Mouse (Mus musculus) kidney, postnatal 36 days (tissue): Measurements from ENCODE around the gene Usp24.
"Not testable (repeated sequence)": the region's sequence is repeated elsewhere in the genome, so short reads cannot be mapped to it uniquely, and the experiment has no call there.

ENCODE experiments used
- DNase-seq, 2 experiments: peaks; one replicate each; pipeline ENCODE4 v3.0.0; 2021 to 2022; ENCODE audit warnings: mixed read lengths in 2 of 2

The Usp24 gene

GRCm38 (mm10) chr4:106322846-106323245, 6.8 kb downstream of the Usp24 start:
- DNase-seq: no peak

GRCm38 (mm10) chr4:106323318-106323717, 7.3 kb downstream of the Usp24 start:
- DNase-seq: no peak

GRCm38 (mm10) chr4:106327436-106327835, 11.4 kb downstream of the Usp24 start:
- DNase-seq: no peak

GRCm38 (mm10) chr4:106328704-106329103, 12.7 kb downstream of the Usp24 start:
- no peak for DNase-seq

- DNase-seq: not testable (repeated sequence)
These were observed 13.2 kb downstream of the Usp24 start for GRCm38 (mm10) chr4:106329171-106329570.

- DNase-seq: peak in 1 of 2 experiments; percentile 84
These were observed 14.4 kb downstream of the Usp24 start for GRCm38 (mm10) chr4:106330371-106330819.

- DNase-seq: no peak
These were observed 17.1 kb downstream of the Usp24 start for GRCm38 (mm10) chr4:106333071-106333470.

- no peak for DNase-seq
These were observed 17.6 kb downstream of the Usp24 start for GRCm38 (mm10) chr4:106333584-106333983.

GRCm38 (mm10) chr4:106335858-106336257, 19.8 kb downstream of the Usp24 start:
- DNase-seq: no peak

- no peak for DNase-seq
These were observed 31.7 kb downstream of the Usp24 start for GRCm38 (mm10) chr4:106347664-106348063.

GRCm38 (mm10) chr4:106355025-106355424, 39.0 kb downstream of the Usp24 start:
- DNase-seq: not testable (repeated sequence)

GRCm38 (mm10) chr4:106370013-106370412, 54.0 kb downstream of the Usp24 start:
- DNase-seq: no peak

- peak; percentile 80 to 93 for DNase-seq
These were observed 59.8 kb downstream of the Usp24 start for GRCm38 (mm10) chr4:106375857-106376256.

GRCm38 (mm10) chr4:106378839-106379572, 63.0 kb downstream of the Usp24 start:
- DNase-seq: no peak

- DNase-seq: no peak
These were observed 65.1 kb downstream of the Usp24 start for GRCm38 (mm10) chr4:106381131-106381530.

GRCm38 (mm10) chr4:106389908-106390307, 73.9 kb downstream of the Usp24 start:
- no peak for DNase-seq

- DNase-seq: no peak
These were observed 93.6 kb downstream of the Usp24 start for GRCm38 (mm10) chr4:106409621-106410020.

GRCm38 (mm10) chr4:106419256-106419655, 103.2 kb downstream of the Usp24 start:
- no peak for DNase-seq

GRCm38 (mm10) chr4:106419791-106420190, 103.8 kb downstream of the Usp24 start:
- no peak for DNase-seq

GRCm38 (mm10) chr4:106422597-106422996, 106.6 kb downstream of the Usp24 start:
- no peak for DNase-seq

- peak in 1 of 2 experiments; percentile 20 for DNase-seq
These were observed 108.5 kb downstream of the Usp24 start for GRCm38 (mm10) chr4:106424560-106424959.

- DNase-seq: no peak
These were observed 110.3 kb downstream of the Usp24 start for GRCm38 (mm10) chr4:106426286-106426685.

GRCm38 (mm10) chr4:106428616-106429015, 112.6 kb downstream of the Usp24 start:
- DNase-seq: no peak

GRCm38 (mm10) chr4:106429106-106429505, 113.1 kb downstream of the Usp24 start:
- no peak for DNase-seq

- DNase-seq: no peak
These were observed 114.4 kb downstream of the Usp24 start for GRCm38 (mm10) chr4:106430431-106430830.
